Mouse (Mus musculus) stomach, postnatal 0 days (tissue): ENCODE results near the gene Ly86.

Source experiments
- CTCF ChIP-seq: IDR thresholded peaks from 2 replicates; pipeline ENCODE4 v1.5.1; 2016; ENCODE audit warnings: antibody characterized with exemption, low read depth, mild to moderate bottlenecking, moderate library complexity
- EP300 ChIP-seq: optimal IDR thresholded peaks from 2 replicates; pipeline ENCODE3; 2016; ENCODE audit warnings: antibody characterized with exemption

DNA sequence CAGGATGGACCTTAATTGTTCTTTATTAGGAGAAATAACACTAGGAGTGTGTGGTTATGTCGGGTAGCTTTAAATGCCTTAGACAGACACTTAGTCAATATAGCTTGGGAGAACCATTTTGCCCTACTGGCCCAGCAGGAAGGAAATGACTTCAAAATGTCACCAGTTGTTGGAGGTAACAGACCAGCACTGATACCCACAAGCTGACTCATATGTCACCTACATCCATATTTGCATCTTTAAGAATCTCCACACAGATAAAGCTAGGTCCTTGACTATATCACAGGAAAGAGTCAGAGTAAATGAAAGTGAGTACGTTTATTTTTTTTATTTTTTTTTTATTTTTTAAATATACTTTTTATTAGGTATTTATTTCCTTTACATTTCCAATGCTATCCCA, 58.7 kb downstream of the Ly86 start:
- TF ChIP-seq CTCF (no peak), EP300 (no peak)
